Comparison of ENCODE assay signal across 9 mouse cellular contexts in genomic region chr6:17834493-17834892, GRCm38 (mm10).
A peak's percentile ranks its signal among the peaks of the same experiment; 100 is the strongest.
DNase-seq lines count a peak whose midpoint lies in the region; ATAC-seq and TF ChIP-seq lines count a peak whose summit lies in the region.
"Had no signal": no experiment of that assay in that cellular context is flagged by ENCODE, and none has a peak within 500 bp of the region (broad histone marks: within the 10 kb centered on the region; RNA-seq: fewer than 3 reads in every experiment).

No protein-coding gene starts in this region.

- peak; percentile 80 for DNase-seq in forebrain, embryonic 11.5 days (ENCODE audit: low spot score)
- peak; percentile 14 to 47 for DNase-seq in CD8-positive naive resting alpha-beta T cell, adult 2 months (ENCODE audit: low read depth in 2 of 2, low spot score in 2 of 2)
- peak; percentile 74 for DNase-seq in brain, embryonic 14.5 days (ENCODE audit: low read depth)
- DNase-seq in forelimb bud, embryonic 11.5 days (ENCODE audit: low read depth, low spot score), result peak; percentile 47
- DNase-seq in kidney, postnatal 4 days, result peak; percentile 81 to 82
- DNase-seq in lung, embryonic 14.5 days, result peak; percentile 85
- peak; percentile 64 for DNase-seq in spleen, adult 12 weeks (ENCODE audit: low spot score)

- no peaks in the 10 kb centered on the region for H3K27me3 ChIP-seq in forebrain, embryonic 11.5 days (ENCODE audit: control insufficient read depth, insufficient read depth, low read length)
- no peaks in the 10 kb centered on the region for H3K27me3 ChIP-seq in forebrain, embryonic 15.5 days
- no peaks in the 10 kb centered on the region for H3K27me3 ChIP-seq in lung, embryonic 14.5 days (ENCODE audit: insufficient read depth, low read length)
- H3K27me3 ChIP-seq: limb, embryonic 12.5 days had no signal

- no peaks in the 10 kb centered on the region for H3K36me3 ChIP-seq in forebrain, embryonic 11.5 days (ENCODE audit: control insufficient read depth, insufficient read depth, low read length)
- peaks cover 5% of the 10 kb centered on the region; the same call in 1 of the 2 replicates for H3K36me3 ChIP-seq in forebrain, embryonic 15.5 days
- 0 out of 2 replicates have a peak, but pooled peaks cover 4% of the 10 kb centered on the region for H3K36me3 ChIP-seq in lung, embryonic 14.5 days (ENCODE audit: insufficient read depth)

- no peak for TF ChIP-seq POLR2A in brain, embryonic 14.5 days (IDR thresholded peaks at IDR 0.05; ENCODE audit: borderline replicate concordance, extremely low read depth, insufficient read depth, insufficient read length, poor library complexity, severe bottlenecking)

- H3K4me2 ChIP-seq in forebrain, embryonic 11.5 days (ENCODE audit: low read depth, low read length, severe bottlenecking), result no peak overlapping the region
- H3K4me2 ChIP-seq in forebrain, embryonic 15.5 days (replicated peaks), result no peak overlapping the region
- no peak overlapping the region for H3K4me2 ChIP-seq in lung, embryonic 14.5 days
- H3K4me2 ChIP-seq: limb, embryonic 12.5 days had no signal

- no peaks in the 10 kb centered on the region for H3K4me1 ChIP-seq in forebrain, embryonic 11.5 days (replicated peaks; ENCODE audit: control insufficient read depth, insufficient read depth, low read length)
- no peaks in the 10 kb centered on the region for H3K4me1 ChIP-seq in forebrain, embryonic 15.5 days
- no peaks in the 10 kb centered on the region for H3K4me1 ChIP-seq in lung, embryonic 14.5 days (ENCODE audit: insufficient read depth)

- no peak overlapping the region for H3K4me3 ChIP-seq in forebrain, embryonic 11.5 days (ENCODE audit: low read depth, low read length)
- no peak overlapping the region for H3K4me3 ChIP-seq in forebrain, embryonic 15.5 days
- no peak overlapping the region for H3K4me3 ChIP-seq in lung, embryonic 14.5 days (ENCODE audit: low read depth, low read length)
- H3K4me3 ChIP-seq: limb, embryonic 12.5 days had no signal

- no peak for ATAC-seq in forebrain, embryonic 11.5 days (replicated peaks; ENCODE audit: low FRiP score)
- ATAC-seq in forebrain, embryonic 15.5 days (replicated peaks), result no peak
- no peak for ATAC-seq in lung, embryonic 14.5 days (ENCODE audit: insufficient read depth)

- H3K27ac ChIP-seq in forebrain, embryonic 11.5 days (ENCODE audit: low read depth, low read length), result no peak overlapping the region
- no peak overlapping the region for H3K27ac ChIP-seq in forebrain, embryonic 15.5 days (replicated peaks)
- no peak overlapping the region for H3K27ac ChIP-seq in lung, embryonic 14.5 days (ENCODE audit: low read depth)

- WGBS in forebrain, embryonic 11.5 days, result 35% methylated on average over 7 of the region's 7 CpGs
- WGBS in forebrain, embryonic 15.5 days, result 35% methylated on average over 7 of the region's 7 CpGs
- WGBS in lung, embryonic 14.5 days, result 39% methylated on average over 7 of the region's 7 CpGs

- H3K9ac ChIP-seq in forebrain, embryonic 11.5 days (ENCODE audit: low read length), result no peak overlapping the region
- no peak overlapping the region for H3K9ac ChIP-seq in forebrain, embryonic 15.5 days (replicated peaks)
- H3K9ac ChIP-seq in lung, embryonic 14.5 days, result no peak overlapping the region
- H3K9ac ChIP-seq: limb, embryonic 12.5 days had no signal

- no peaks in the 10 kb centered on the region for H3K9me3 ChIP-seq in forebrain, embryonic 11.5 days (ENCODE audit: control insufficient read depth, low read length)
- H3K9me3 ChIP-seq in forebrain, embryonic 15.5 days, result peaks cover 4% of the 10 kb centered on the region; the same call in 1 of the 2 replicates
- H3K9me3 ChIP-seq in lung, embryonic 14.5 days (ENCODE audit: low read depth, low read length), result peaks cover 4% of the 10 kb centered on the region; the same call in 1 of the 2 replicates

- TF ChIP-seq CTCF in brain, embryonic 14.5 days (IDR thresholded peaks at IDR 0.05; ENCODE audit: borderline replicate concordance, extremely low read depth, insufficient read depth, insufficient read length), result peak; percentile 66; the same call in 1 of the 2 replicates
- peak; percentile 75 for TF ChIP-seq CTCF in lung, embryonic 14.5 days (IDR thresholded peaks at IDR 0.05; ENCODE audit: low read depth)

Comparison
In these comparisons a context has a peak if more than half of its experiments do, and no peak if none do; other contexts are left out.
1. DNase-seq: peak in every context shown above with its lines; median percentile 85 in lung, embryonic 14.5 days; 82 in kidney, postnatal 4 days; 80 in forebrain, embryonic 11.5 days; 74 in brain, embryonic 14.5 days; 64 in spleen, adult 12 weeks; 47 in forelimb bud, embryonic 11.5 days; 30 in CD8-positive naive resting alpha-beta T cell, adult 2 months.